ENCODE assay signal across 11 mouse cellular contexts in the genomic region with DNA sequence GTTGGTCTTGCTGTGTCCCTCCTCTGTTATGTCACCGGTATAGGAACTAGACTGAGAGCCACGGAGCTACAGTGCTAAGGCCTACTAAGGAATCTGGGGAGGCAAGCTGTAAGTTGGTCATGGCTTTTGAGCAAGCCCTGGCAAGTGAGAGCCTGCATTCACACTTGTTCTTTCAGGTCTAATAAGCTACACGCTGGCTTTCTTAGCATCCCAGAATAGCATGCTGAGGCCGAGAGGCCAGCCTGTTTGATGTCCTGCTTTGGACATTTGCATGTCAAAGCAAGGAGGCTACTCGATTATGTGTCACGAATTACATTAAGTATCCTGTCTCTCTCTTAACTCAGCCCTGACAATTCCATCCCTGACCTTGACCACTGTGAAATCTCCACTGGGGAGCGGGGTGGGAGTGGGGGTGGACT.
DNase-seq lines count a peak whose midpoint lies in the region; ATAC-seq and TF ChIP-seq lines count a peak whose summit lies in the region.
"Had no signal": no experiment of that assay in that cellular context is flagged by ENCODE, and none has a peak within 500 bp of the region (broad histone marks: within the 10 kb centered on the region; RNA-seq: fewer than 3 reads in every experiment).

No protein-coding gene starts in this region.

- H3K4me2 ChIP-seq in forebrain, postnatal 0 days (ENCODE audit: low read depth), result no peak overlapping the region
- H3K4me2 ChIP-seq in midbrain, embryonic 15.5 days, result no peak overlapping the region
- H3K4me2 ChIP-seq in kidney, embryonic 16.5 days (replicated peaks; ENCODE audit: low read depth, low read length), result no peak overlapping the region

- no peaks in the 10 kb centered on the region for H3K36me3 ChIP-seq in forebrain, postnatal 0 days (ENCODE audit: insufficient read depth)
- H3K36me3 ChIP-seq in midbrain, embryonic 15.5 days (replicated peaks), result no peaks in the 10 kb centered on the region
- H3K36me3 ChIP-seq in kidney, embryonic 16.5 days (ENCODE audit: insufficient read depth, low read length), result no peaks in the 10 kb centered on the region

- no peak for TF ChIP-seq POLR2A in brain, embryonic 14.5 days (IDR thresholded peaks at IDR 0.05; ENCODE audit: borderline replicate concordance, extremely low read depth, insufficient read depth, insufficient read length, poor library complexity, severe bottlenecking)

- DNase-seq in WW6 (ENCODE audit: low read depth, low spot score), result peak; percentile 18
- peak; percentile 84 for DNase-seq in brain, embryonic 14.5 days (ENCODE audit: low read depth)
- peak; percentile 35 for DNase-seq in forebrain, postnatal 0 days
- no peak for DNase-seq in spleen, adult 12 weeks (ENCODE audit: low spot score)
- no peak for DNase-seq in B cell, adult 2 months
- DNase-seq: cerebellum, adult 11 months; gastrocnemius, postnatal 14 days; kidney, adult 11 months; lung, adult 18-20 months had no signal

- no peaks in the 10 kb centered on the region for H3K27me3 ChIP-seq in forebrain, postnatal 0 days (ENCODE audit: insufficient read depth, low read length)
- H3K27me3 ChIP-seq in midbrain, embryonic 15.5 days (replicated peaks), result no peaks in the 10 kb centered on the region
- H3K27me3 ChIP-seq in kidney, embryonic 16.5 days (ENCODE audit: insufficient read depth, low read length), result no peaks in the 10 kb centered on the region

- WGBS in forebrain, postnatal 0 days, result 12% methylated on average over 7 of the region's 7 CpGs
- 9% methylated on average over 7 of the region's 7 CpGs for WGBS in midbrain, embryonic 15.5 days
- 39% methylated on average over 7 of the region's 7 CpGs for WGBS in kidney, embryonic 16.5 days

- H3K4me3 ChIP-seq in forebrain, postnatal 0 days (ENCODE audit: low read depth, low read length), result no peak overlapping the region
- no peak overlapping the region for H3K4me3 ChIP-seq in midbrain, embryonic 15.5 days
- no peak overlapping the region for H3K4me3 ChIP-seq in kidney, embryonic 16.5 days (ENCODE audit: low read length)

- no peak overlapping the region for H3K9ac ChIP-seq in forebrain, postnatal 0 days
- H3K9ac ChIP-seq in midbrain, embryonic 15.5 days, result no peak overlapping the region
- H3K9ac ChIP-seq in kidney, embryonic 16.5 days (replicated peaks; ENCODE audit: low read length), result no peak overlapping the region

- peak; percentile 38 for ATAC-seq in forebrain, postnatal 0 days
- ATAC-seq in midbrain, embryonic 15.5 days (replicated peaks), result peak; percentile 50; the same call in 1 of the 2 replicates
- no peak for ATAC-seq in kidney, embryonic 16.5 days (ENCODE audit: low FRiP score, low TSS enrichment)

- TF ChIP-seq CTCF in brain, embryonic 14.5 days (IDR thresholded peaks at IDR 0.05; ENCODE audit: borderline replicate concordance, extremely low read depth, insufficient read depth, insufficient read length), result no peak
- no peak for TF ChIP-seq CTCF in forebrain, postnatal 0 days (IDR thresholded peaks at IDR 0.05; ENCODE audit: low read depth)

- no peaks in the 10 kb centered on the region for H3K9me3 ChIP-seq in forebrain, postnatal 0 days (ENCODE audit: low read length)
- H3K9me3 ChIP-seq in midbrain, embryonic 15.5 days, result no peaks in the 10 kb centered on the region
- no peaks in the 10 kb centered on the region for H3K9me3 ChIP-seq in kidney, embryonic 16.5 days (ENCODE audit: low read length)

- H3K4me1 ChIP-seq in forebrain, postnatal 0 days (ENCODE audit: insufficient read depth), result no peaks in the 10 kb centered on the region
- H3K4me1 ChIP-seq in midbrain, embryonic 15.5 days, result peaks cover 12% of the 10 kb centered on the region; the same call in 1 of the 2 replicates
- peaks cover 23% of the 10 kb centered on the region for H3K4me1 ChIP-seq in kidney, embryonic 16.5 days (ENCODE audit: insufficient read depth, low read length)

- H3K27ac ChIP-seq in forebrain, postnatal 0 days (ENCODE audit: low read depth, low read length), result no peak overlapping the region
- H3K27ac ChIP-seq in midbrain, embryonic 15.5 days, result no peak overlapping the region
- no peak overlapping the region for H3K27ac ChIP-seq in kidney, embryonic 16.5 days (ENCODE audit: low read length)

Comparison
In these comparisons a context has a peak if more than half of its experiments do, and no peak if none do; other contexts are left out.
1. DNase-seq: peak in WW6 (single experiment), brain, embryonic 14.5 days (single experiment) and forebrain, postnatal 0 days (single experiment); none in spleen, adult 12 weeks (single experiment) and B cell, adult 2 months (0 of 2).